Mouse (Mus musculus) cerebellum, adult 2 months (tissue): ENCODE measurements at regions not wholly inside any gene's neighbourhood (a gene's known extent, or its start where the extent isn't known, plus 50 kb on each side); places are given as distances from the start of the nearest gene placed in this dataset.

Source experiments
- CTCF ChIP-seq: fragments of 200-500 bp; IDR thresholded peaks from 2 replicates; pipeline ENCODE4 v1.5.1; 2011; ENCODE audit warnings: low read depth, mild to moderate bottlenecking, control low read depth, low read length, moderate library complexity, borderline replicate concordance; ENCODE audit not compliant: insufficient read depth
- POLR2A ChIP-seq: fragments of 200-500 bp; IDR thresholded peaks from 2 replicates; pipeline ENCODE4 v1.6.1; 2011; ENCODE audit warnings: low read length, control low read depth, borderline replicate concordance; ENCODE audit not compliant: insufficient read depth

- TF ChIP-seq POLR2A, result no peak
- TF ChIP-seq CTCF, result no peak
Measured at GRCm38 (mm10) chr15:52948196-52948595, 936.5 kb upstream of the Gm7489 start.
